Mouse (Mus musculus) heart, embryonic 12.5 days (tissue): ENCODE data around the gene Luc7l3. TPM values are rescaled to one million over a fixed set of nuclear protein-coding genes. Genes with fewer than 3 reads are reported as not detected.

Experiments used
- ATAC-seq: fragments of 200-750 bp; cut with Nextera tagmentation; 2 replicates; pipeline ENCODE4 v1.8.0; 2017; ENCODE audit warnings: moderate TSS enrichment, moderate library complexity; ENCODE audit not compliant: insufficient number of reproducible peaks, low FRiP score
- H3K27ac ChIP-seq: fragments of 300-500 bp; sonication (generic); 2 replicates; pipeline ENCODE4 v1.5.1; 2016; ENCODE audit warnings: mild to moderate bottlenecking, moderate library complexity; ENCODE audit not compliant: poor library complexity, severe bottlenecking
- H3K27me3 ChIP-seq: fragments of 300-500 bp; sonication (generic); replicated peaks from 2 replicates; pipeline ENCODE4 v1.6.1; 2016; ENCODE audit warnings: mild to moderate bottlenecking, moderate library complexity
- H3K36me3 ChIP-seq: fragments of 300-500 bp; sonication (generic); 2 replicates; pipeline ENCODE4 v1.6.1; 2016; ENCODE audit warnings: mild to moderate bottlenecking, moderate library complexity
- H3K4me1 ChIP-seq: fragments of 300-500 bp; sonication (generic); replicated peaks from 2 replicates; pipeline ENCODE4 v1.6.1; 2016; ENCODE audit warnings: mild to moderate bottlenecking
- H3K4me2 ChIP-seq: fragments of 300-500 bp; sonication (generic); 2 replicates; pipeline ENCODE4 v1.6.1; 2016; ENCODE audit warnings: mild to moderate bottlenecking, moderate library complexity
- H3K4me3 ChIP-seq: fragments of 300-500 bp; sonication (generic); 2 replicates; pipeline ENCODE4 v1.5.1; 2016; ENCODE audit warnings: mild to moderate bottlenecking
- H3K9ac ChIP-seq: fragments of 300-500 bp; sonication (generic); 2 replicates; pipeline ENCODE4 v1.6.1; 2016; ENCODE audit warnings: mild to moderate bottlenecking, moderate library complexity
- H3K9me3 ChIP-seq: fragments of 300-500 bp; sonication (generic); replicated peaks from 2 replicates; pipeline ENCODE4 v1.6.1; 2016; ENCODE audit warnings: mild to moderate bottlenecking, moderate library complexity
- WGBS: fragments of 180-500 bp; shearing (Covaris S2); methylation state at CpG from one replicate; pipeline ENCODE4 v1.1.7; 2016; 5-methylcytosine and 5-hydroxymethylcytosine counted together
- polyA plus RNA-seq: library from polyadenylated mRNA; unstranded; fragments of >200 nt; fragmentation: Nextera tagmentation; extraction: Ambion mirVana; gene quantifications from 2 replicates; pipeline ENCODE4 v1.2.1, GENCODE M21; 2016

Luc7l3 gene
- polyA plus RNA-seq = 82.0 and 84.6 TPM in 2 replicates

- H3K4me3 ChIP-seq = peak within 1 kb of the TSS; percentile 79
- no peaks in the 10 kb centered on the region for H3K9me3 ChIP-seq
- H3K36me3 ChIP-seq = peaks cover 8% of the 10 kb centered on the region; the same call in 1 of the 2 replicates
- H3K27me3 ChIP-seq = no peaks in the 10 kb centered on the region
- peak within 1 kb of the TSS; percentile 80 for H3K4me2 ChIP-seq
- ATAC-seq = peak; percentile 98
- H3K27ac ChIP-seq = peak within 1 kb of the TSS; percentile 97
- peaks cover 40% of the 10 kb centered on the region for H3K4me1 ChIP-seq
- H3K9ac ChIP-seq = peak within 1 kb of the TSS; percentile 98
- WGBS = 0% methylated on average over 36 of the region's 36 CpGs
These were observed at the start of gene Luc7l3 for GRCm38 (mm10) chr11:94321931-94322400. Luc7l3 (minus strand) TSS chr11:94321988.

GRCm38 (mm10) chr11:94370809-94371208 lies 49.0 kb upstream of the Luc7l3 start:
- no peak overlapping the region for H3K4me2 ChIP-seq
- H3K9me3 ChIP-seq = no peaks in the 10 kb centered on the region
- no peak overlapping the region for H3K27ac ChIP-seq
- H3K27me3 ChIP-seq = peaks cover 44% of the 10 kb centered on the region
- no peaks in the 10 kb centered on the region for H3K36me3 ChIP-seq
- H3K9ac ChIP-seq = no peak overlapping the region
- WGBS = 13% methylated on average over 5 of the region's 5 CpGs
- H3K4me1 ChIP-seq = peaks cover 9% of the 10 kb centered on the region
- H3K4me3 ChIP-seq = no peak overlapping the region
- ATAC-seq = no peak; the same call in 1 of the 2 replicates

GRCm38 (mm10) chr11:94369981-94370380 lies 48.2 kb upstream of the Luc7l3 start:
- Histone ChIP-seq H3K36me3 (no peaks in the 10 kb centered on the region), H3K9me3 (no peaks in the 10 kb centered on the region), H3K27me3 (peaks cover 44% of the 10 kb centered on the region), H3K4me2 (no peak overlapping the region), H3K27ac (no peak overlapping the region), H3K4me3 (no peak overlapping the region), H3K9ac (no peak overlapping the region), H3K4me1 (peaks cover 9% of the 10 kb centered on the region)
- ATAC-seq = no peak
- 69% methylated on average over 6 of the region's 6 CpGs for WGBS

GRCm38 (mm10) chr11:94365340-94365739 lies 43.6 kb upstream of the Luc7l3 start:
- no peaks in the 10 kb centered on the region for H3K4me1 ChIP-seq
- no peak for ATAC-seq
- 60% methylated on average over 3 of the region's 3 CpGs for WGBS
- no peak overlapping the region for H3K4me3 ChIP-seq
- no peaks in the 10 kb centered on the region for H3K36me3 ChIP-seq
- H3K27me3 ChIP-seq = peaks cover 6% of the 10 kb centered on the region; the same call in 1 of the 2 replicates
- no peak overlapping the region for H3K4me2 ChIP-seq
- no peaks in the 10 kb centered on the region for H3K9me3 ChIP-seq
- no peak overlapping the region for H3K27ac ChIP-seq
- H3K9ac ChIP-seq = no peak overlapping the region

GRCm38 (mm10) chr11:94363690-94364089 lies 41.9 kb upstream of the Luc7l3 start:
- no peaks in the 10 kb centered on the region for H3K9me3 ChIP-seq
- H3K4me2 ChIP-seq = no peak overlapping the region
- H3K4me3 ChIP-seq = no peak overlapping the region
- H3K36me3 ChIP-seq = no peaks in the 10 kb centered on the region
- ATAC-seq = no peak
- H3K27me3 ChIP-seq = peaks cover 12% of the 10 kb centered on the region; the same call in 1 of the 2 replicates
- no peaks in the 10 kb centered on the region; the same call in 1 of the 2 replicates for H3K4me1 ChIP-seq
- 69% methylated on average over 7 of the region's 7 CpGs for WGBS
- H3K9ac ChIP-seq = no peak overlapping the region
- no peak overlapping the region for H3K27ac ChIP-seq

GRCm38 (mm10) chr11:94362101-94362500 lies 40.3 kb upstream of the Luc7l3 start:
- Histone ChIP-seq H3K9me3 (no peaks in the 10 kb centered on the region), H3K4me1 (no peaks in the 10 kb centered on the region; the same call in 1 of the 2 replicates), H3K27ac (no peak overlapping the region), H3K4me2 (no peak overlapping the region), H3K4me3 (no peak overlapping the region), H3K36me3 (no peaks in the 10 kb centered on the region), H3K9ac (no peak overlapping the region), H3K27me3 (0 out of 2 replicates have a peak, but pooled peaks cover 9% of the 10 kb centered on the region)
- WGBS = 92% methylated on average over 5 of the region's 5 CpGs
- no peak for ATAC-seq

- WGBS = 84% methylated on average over 14 of the region's 14 CpGs
- no peak for ATAC-seq
- no peaks in the 10 kb centered on the region; the same call in 1 of the 2 replicates for H3K4me1 ChIP-seq
These were observed 39.5 kb upstream of the Luc7l3 start for GRCm38 (mm10) chr11:94361166-94361870.

GRCm38 (mm10) chr11:94359168-94359567 lies 37.4 kb upstream of the Luc7l3 start:
- H3K9ac ChIP-seq = no peak overlapping the region
- 91% methylated on average over 12 of the region's 12 CpGs for WGBS
- no peak overlapping the region for H3K4me2 ChIP-seq
- H3K4me3 ChIP-seq = no peak overlapping the region
- H3K27me3 ChIP-seq = peaks cover 20% of the 10 kb centered on the region
- no peaks in the 10 kb centered on the region; the same call in 1 of the 2 replicates for H3K4me1 ChIP-seq
- no peak overlapping the region for H3K27ac ChIP-seq
- H3K9me3 ChIP-seq = no peaks in the 10 kb centered on the region
- no peak for ATAC-seq
- H3K36me3 ChIP-seq = no peaks in the 10 kb centered on the region

More at GRCm38 (mm10) chr11:94361166-94361870, 39.5 kb upstream of the Luc7l3 start:
- no peaks in the 10 kb centered on the region for H3K36me3 ChIP-seq
- H3K4me2 ChIP-seq = no peak overlapping the region
- H3K9me3 ChIP-seq = no peaks in the 10 kb centered on the region
- no peak overlapping the region for H3K4me3 ChIP-seq
- H3K27me3 ChIP-seq = 0 out of 2 replicates have a peak, but pooled peaks cover 9% of the 10 kb centered on the region
- no peak overlapping the region for H3K27ac ChIP-seq
- no peak overlapping the region for H3K9ac ChIP-seq

- H3K4me1 ChIP-seq = peaks cover 3% of the 10 kb centered on the region; the same call in 1 of the 2 replicates
- H3K36me3 ChIP-seq = no peaks in the 10 kb centered on the region
- no peaks in the 10 kb centered on the region for H3K9me3 ChIP-seq
- H3K27me3 ChIP-seq = peaks cover 43% of the 10 kb centered on the region
- no peak for ATAC-seq
- H3K4me2 ChIP-seq = no peak overlapping the region
- no peak overlapping the region for H3K27ac ChIP-seq
- H3K4me3 ChIP-seq = no peak overlapping the region
- H3K9ac ChIP-seq = no peak overlapping the region
- WGBS = 79% methylated on average over 9 of the region's 9 CpGs
These were observed 33.9 kb upstream of the Luc7l3 start for GRCm38 (mm10) chr11:94355521-94356217.

GRCm38 (mm10) chr11:94351094-94351493 lies 29.3 kb upstream of the Luc7l3 start:
- no peak for ATAC-seq
- Histone ChIP-seq H3K4me3 (no peak overlapping the region), H3K36me3 (no peaks in the 10 kb centered on the region), H3K9me3 (no peaks in the 10 kb centered on the region), H3K9ac (no peak overlapping the region), H3K4me2 (no peak overlapping the region), H3K27me3 (peaks cover 34% of the 10 kb centered on the region), H3K4me1 (0 out of 2 replicates have a peak, but pooled peaks cover 3% of the 10 kb centered on the region), H3K27ac (no peak overlapping the region)
- WGBS = 14% methylated on average over 3 of the region's 3 CpGs

GRCm38 (mm10) chr11:94350337-94350736 lies 28.5 kb upstream of the Luc7l3 start:
- ATAC-seq = no peak
- H3K4me3 ChIP-seq = no peak overlapping the region
- no peaks in the 10 kb centered on the region for H3K36me3 ChIP-seq
- H3K9ac ChIP-seq = no peak overlapping the region
- 25% methylated on average over 1 of the region's 1 CpGs for WGBS
- H3K27me3 ChIP-seq = peaks cover 29% of the 10 kb centered on the region
- no peak overlapping the region for H3K4me2 ChIP-seq
- no peaks in the 10 kb centered on the region for H3K9me3 ChIP-seq
- 0 out of 2 replicates have a peak, but pooled peaks cover 3% of the 10 kb centered on the region for H3K4me1 ChIP-seq
- no peak overlapping the region for H3K27ac ChIP-seq
